Mouse (Mus musculus): ENCODE data around the gene Auts2. TPM values are rescaled to one million over a fixed set of nuclear protein-coding genes. Genes with fewer than 3 reads are reported as not detected.

Gene Auts2
- total and polyA plus RNA-seq, 2 experiments from 2014 or later = 35.2 to 57.5 TPM

DNA sequence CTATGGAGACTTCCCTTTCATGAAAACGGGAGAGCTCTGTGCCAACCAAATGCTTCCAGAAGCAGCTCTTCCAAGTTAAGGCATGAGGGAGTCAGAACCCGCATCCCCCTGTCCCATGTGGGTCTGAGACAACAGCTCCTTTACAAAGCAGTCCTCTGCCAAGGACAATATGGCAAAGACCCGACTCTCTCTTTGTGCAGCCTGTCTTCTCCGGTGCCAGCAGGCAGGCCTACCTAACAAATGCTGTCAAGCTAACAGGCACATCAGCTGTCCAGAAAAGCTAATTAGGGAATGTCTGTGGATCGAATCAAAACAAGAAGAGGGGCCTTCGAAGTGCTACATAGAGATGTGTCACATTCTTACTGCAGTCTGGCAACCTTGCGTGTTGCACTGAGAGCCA is 1085.1 kb downstream of the Auts2 start:
- peak; percentile 66 for DNase-seq (ENCODE audit: low spot score)
- TF ChIP-seq CTCF (IDR thresholded peaks at IDR 0.05) = no peak
- ATAC-seq (ENCODE audit: low FRiP score) = peak; percentile 41
- H3K27me3 ChIP-seq (ENCODE audit: insufficient read depth, low read length) = no peaks in the 10 kb centered on the region
- H3K4me2 ChIP-seq (ENCODE audit: low read depth, low read length, poor library complexity, severe bottlenecking) = no peak overlapping the region
- no peaks in the 10 kb centered on the region; the same call in 1 of the 2 replicates for H3K4me1 ChIP-seq (ENCODE audit: insufficient read depth, low read length)
- H3K4me3 ChIP-seq (ENCODE audit: low read depth, low read length) = no peak overlapping the region
- 48% methylated on average over 7 of the region's 7 CpGs for WGBS
- no peak overlapping the region for H3K27ac ChIP-seq (ENCODE audit: low read depth, low read length)
- no peaks in the 10 kb centered on the region for H3K9me3 ChIP-seq (ENCODE audit: low read length)
- no peak overlapping the region for H3K9ac ChIP-seq (replicated peaks; ENCODE audit: low read length, poor library complexity, severe bottlenecking)
- peaks cover 12% of the 10 kb centered on the region; the same call in 1 of the 2 replicates for H3K36me3 ChIP-seq (ENCODE audit: insufficient read depth, low read length)

- 73% methylated on average over 7 of the region's 7 CpGs for WGBS
- Histone ChIP-seq H3K4me3 (ENCODE audit: low read depth, low read length) (no peak overlapping the region), H3K4me1 (ENCODE audit: insufficient read depth, low read length) (no peaks in the 10 kb centered on the region), H3K36me3 (ENCODE audit: insufficient read depth, low read length) (peaks cover 42% of the 10 kb centered on the region), H3K9me3 (ENCODE audit: low read length) (no peaks in the 10 kb centered on the region), H3K4me2 (ENCODE audit: low read depth, low read length, poor library complexity, severe bottlenecking) (no peak overlapping the region), H3K9ac (replicated peaks; ENCODE audit: low read length, poor library complexity, severe bottlenecking) (no peak overlapping the region), H3K27me3 (ENCODE audit: insufficient read depth, low read length) (no peaks in the 10 kb centered on the region), H3K27ac (ENCODE audit: low read depth, low read length) (no peak overlapping the region)
- ATAC-seq (ENCODE audit: low FRiP score) = no peak
- peak; percentile 48 for DNase-seq (ENCODE audit: low spot score)
- TF ChIP-seq CTCF (IDR thresholded peaks at IDR 0.05) = no peak
Observed at GRCm38 (mm10) chr5:131449181-131449868, 1093.8 kb downstream of the Auts2 start.

DNA sequence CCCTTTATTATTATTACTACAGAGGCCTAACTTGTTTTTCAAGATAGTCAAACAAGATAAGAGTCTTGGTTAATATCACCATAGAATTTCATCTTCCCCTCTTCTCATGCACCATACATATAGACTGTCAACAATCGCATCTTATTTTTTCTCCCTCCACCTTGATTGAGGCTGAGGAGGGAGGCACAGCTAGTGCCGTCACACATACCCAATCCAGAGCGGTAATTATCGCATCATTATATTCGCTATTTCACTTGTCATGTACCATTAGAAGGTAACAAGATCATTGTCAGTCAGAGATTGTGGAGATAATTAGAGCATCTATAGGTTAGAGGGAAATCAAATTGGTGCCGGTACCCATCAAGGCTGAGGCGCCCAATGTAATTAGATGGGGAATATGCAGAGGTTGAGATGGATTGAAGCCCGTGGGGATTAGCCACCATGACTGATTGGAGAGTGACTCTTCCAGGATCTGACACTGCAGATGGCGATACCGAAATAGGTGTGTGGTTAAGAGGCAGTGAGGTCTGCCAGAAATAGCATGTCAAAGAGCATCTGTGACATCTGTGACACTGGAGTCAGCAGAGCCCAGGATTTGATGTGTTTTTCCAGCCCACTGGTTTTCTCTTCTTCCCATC is 1107.8 kb downstream of the Auts2 start:
- no peak overlapping the region for H3K9ac ChIP-seq (replicated peaks; ENCODE audit: low read length, poor library complexity, severe bottlenecking)
- H3K9me3 ChIP-seq (ENCODE audit: low read length) = no peaks in the 10 kb centered on the region
- 53% methylated on average over 10 of the region's 10 CpGs for WGBS
- DNase-seq (ENCODE audit: low spot score) = peak; percentile 62
- H3K27ac ChIP-seq (ENCODE audit: low read depth, low read length) = no peak overlapping the region
- peaks cover 22% of the 10 kb centered on the region for H3K36me3 ChIP-seq (ENCODE audit: insufficient read depth, low read length)
- H3K4me1 ChIP-seq (ENCODE audit: insufficient read depth, low read length) = no peaks in the 10 kb centered on the region
- no peak overlapping the region for H3K4me2 ChIP-seq (ENCODE audit: low read depth, low read length, poor library complexity, severe bottlenecking)
- no peaks in the 10 kb centered on the region for H3K27me3 ChIP-seq (ENCODE audit: insufficient read depth, low read length)
- no peak for ATAC-seq (ENCODE audit: low FRiP score)
- H3K4me3 ChIP-seq (ENCODE audit: low read depth, low read length) = no peak overlapping the region
- no peak for TF ChIP-seq CTCF (IDR thresholded peaks at IDR 0.05)

DNA sequence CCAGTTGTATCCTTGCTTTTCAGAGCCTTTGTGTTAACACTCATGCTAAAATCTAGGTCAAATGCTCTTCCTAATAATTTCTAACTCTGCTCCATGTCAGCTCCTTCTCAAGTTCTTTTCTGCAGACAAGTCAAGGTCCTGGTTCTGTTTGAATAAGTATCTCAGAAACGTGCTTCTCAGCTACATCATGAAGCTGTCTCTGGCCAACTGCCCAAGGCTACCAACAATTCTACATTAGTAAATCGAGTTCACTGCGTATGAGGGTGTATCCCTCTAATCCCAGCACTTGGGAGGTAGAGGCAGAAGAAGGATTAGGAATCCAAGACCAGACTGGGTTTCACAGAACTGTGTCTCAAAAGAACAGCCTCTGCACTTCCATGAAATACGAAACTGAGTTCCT is 1109.9 kb downstream of the Auts2 start:
- Histone ChIP-seq H3K27me3 (ENCODE audit: insufficient read depth, low read length) (no peaks in the 10 kb centered on the region), H3K9me3 (ENCODE audit: low read length) (no peaks in the 10 kb centered on the region), H3K4me3 (ENCODE audit: low read depth, low read length) (no peak overlapping the region), H3K4me2 (ENCODE audit: low read depth, low read length, poor library complexity, severe bottlenecking) (no peak overlapping the region), H3K4me1 (ENCODE audit: insufficient read depth, low read length) (no peaks in the 10 kb centered on the region), H3K36me3 (ENCODE audit: insufficient read depth, low read length) (0 out of 2 replicates have a peak, but pooled peaks cover 2% of the 10 kb centered on the region), H3K9ac (replicated peaks; ENCODE audit: low read length, poor library complexity, severe bottlenecking) (no peak overlapping the region), H3K27ac (ENCODE audit: low read depth, low read length) (no peak overlapping the region)
- no peak for TF ChIP-seq CTCF (IDR thresholded peaks at IDR 0.05)
- WGBS = 89% methylated on average over 4 of the region's 4 CpGs
- ATAC-seq (ENCODE audit: low FRiP score) = no peak
- DNase-seq (ENCODE audit: low spot score) = no peak

DNA sequence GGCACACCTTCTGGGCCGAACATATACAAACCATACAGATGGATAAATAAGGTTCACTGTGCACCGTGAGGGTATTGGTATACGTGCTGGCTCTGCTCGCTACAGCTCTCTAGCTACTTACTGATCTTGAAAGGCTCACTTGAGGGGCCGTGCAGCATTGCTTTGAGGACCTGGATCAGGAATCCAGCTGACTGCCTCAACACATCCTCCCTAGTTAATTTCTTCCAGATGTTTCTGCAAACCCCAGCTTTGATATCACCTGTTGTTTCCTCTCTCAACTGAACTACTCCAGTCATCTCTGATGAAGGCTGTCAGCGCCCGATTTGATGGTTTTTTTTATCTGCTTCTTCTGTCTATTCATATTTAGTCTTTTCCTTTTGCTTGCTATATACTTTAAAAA is 1111.2 kb downstream of the Auts2 start:
- WGBS = 80% methylated on average over 7 of the region's 7 CpGs
- TF ChIP-seq CTCF (IDR thresholded peaks at IDR 0.05) = no peak
- no peaks in the 10 kb centered on the region for H3K4me1 ChIP-seq (ENCODE audit: insufficient read depth, low read length)
- H3K36me3 ChIP-seq (ENCODE audit: insufficient read depth, low read length) = no peaks in the 10 kb centered on the region
- H3K9ac ChIP-seq (replicated peaks; ENCODE audit: low read length, poor library complexity, severe bottlenecking) = no peak overlapping the region
- no peaks in the 10 kb centered on the region for H3K27me3 ChIP-seq (ENCODE audit: insufficient read depth, low read length)
- no peak for ATAC-seq (ENCODE audit: low FRiP score)
- no peaks in the 10 kb centered on the region for H3K9me3 ChIP-seq (ENCODE audit: low read length)
- no peak overlapping the region for H3K27ac ChIP-seq (ENCODE audit: low read depth, low read length)
- no peak overlapping the region for H3K4me3 ChIP-seq (ENCODE audit: low read depth, low read length)
- no peak overlapping the region for H3K4me2 ChIP-seq (ENCODE audit: low read depth, low read length, poor library complexity, severe bottlenecking)
- no peak for DNase-seq (ENCODE audit: low spot score)

DNA sequence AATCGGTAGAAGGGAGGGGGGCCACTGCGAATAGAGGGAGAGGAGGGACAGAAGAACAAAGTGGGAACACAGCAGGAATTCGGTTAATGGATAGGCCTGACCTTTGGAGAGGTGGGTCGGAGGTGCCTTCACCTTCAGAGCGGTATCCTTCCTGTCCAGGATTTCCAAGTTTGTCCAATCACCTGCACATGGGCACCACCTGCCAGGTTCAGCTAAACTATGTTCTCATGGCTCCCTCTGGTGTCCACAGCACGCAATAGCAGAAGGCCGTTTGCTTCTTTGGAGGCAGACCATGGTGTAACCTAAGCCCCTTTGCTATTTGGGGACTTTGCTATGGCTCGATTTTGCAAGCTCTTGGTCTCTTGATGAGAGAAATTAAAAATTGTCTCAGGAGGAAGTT is 1113.0 kb downstream of the Auts2 start:
- H3K9ac ChIP-seq (replicated peaks; ENCODE audit: low read length, poor library complexity, severe bottlenecking) = no peak overlapping the region
- ATAC-seq (ENCODE audit: low FRiP score) (no peak), DNase-seq (ENCODE audit: low spot score) (peak; percentile 76)
- 31% methylated on average over 8 of the region's 8 CpGs for WGBS
- no peak overlapping the region for H3K4me2 ChIP-seq (ENCODE audit: low read depth, low read length, poor library complexity, severe bottlenecking)
- no peaks in the 10 kb centered on the region for H3K4me1 ChIP-seq (ENCODE audit: insufficient read depth, low read length)
- no peak overlapping the region for H3K27ac ChIP-seq (ENCODE audit: low read depth, low read length)
- H3K4me3 ChIP-seq (ENCODE audit: low read depth, low read length) = no peak overlapping the region
- H3K27me3 ChIP-seq (ENCODE audit: insufficient read depth, low read length) = no peaks in the 10 kb centered on the region
- no peaks in the 10 kb centered on the region for H3K9me3 ChIP-seq (ENCODE audit: low read length)
- H3K36me3 ChIP-seq (ENCODE audit: insufficient read depth, low read length) = no peaks in the 10 kb centered on the region
- TF ChIP-seq CTCF (IDR thresholded peaks at IDR 0.05) = peak; percentile 97

Measured in midbrain, postnatal 0 days (tissue).